Mouse (Mus musculus) layer of hippocampus, postnatal 14 days (tissue): ENCODE measurements around the gene Mindy4. TPM values are rescaled to one million over a fixed set of nuclear protein-coding genes. Genes with fewer than 3 reads are reported as not detected.

Experiments
- DNase-seq, 2 experiments: peaks; one replicate each; pipeline ENCODE4 v3.0.0; 2021 to 2022; ENCODE audit warnings: low spot score in 2 of 2, mixed read lengths in 1 of 2
- microRNA-seq, 2 experiments: library from miRNA; unstranded; fragments of <30 nt; microRNA quantifications; one replicate each; pipeline ENCODE4 v1.2.0; 2021
- total RNA-seq, 2 experiments: library from RNA; stranded (reverse); gene quantifications; 2 replicates each; pipeline ENCODE4 v1.2.3; 2021

Gene Mindy4
- total RNA-seq, 2 experiments from 2014 or later: 10.0 to 11.9 TPM

GRCm38 (mm10) chr6:55358731-55359143 is 155.6 kb downstream of the Mindy4 start:
- DNase-seq: no peak

- no peak for DNase-seq
Measured at GRCm38 (mm10) chr6:55362663-55363062, 159.5 kb downstream of the Mindy4 start.

- DNase-seq: no peak
Measured at GRCm38 (mm10) chr6:55367126-55367525, 163.9 kb downstream of the Mindy4 start.

Small RNAs within 50 kb of the gene (microRNA-seq; reads per million reads assigned to microRNA genes)
- gene Gm25458: 0 reads per million in 2 experiments

Other genes with a start within 250 kb of the Mindy4 start
- gene Nod1, start 230.8 kb upstream of the Mindy4 start, total RNA-seq: 1 to 10 TPM; 4.3 to 5.6 TPM
- gene Ggct, start 210.4 kb upstream of the Mindy4 start, total RNA-seq: 10 to 100 TPM; 33.3 to 42.4 TPM
- gene Gars, start 165.4 kb upstream of the Mindy4 start, total RNA-seq: 100 to 1,000 TPM; 148 to 151 TPM
- 1 to 10 TPM; 3.5 to 4.1 TPM for gene Crhr2, start 70.4 kb upstream of the Mindy4 start, total RNA-seq
- under 1 TPM in 1 of 2 experiments, not detected in 1; 0.83 TPM for gene Inmt, start 28.3 kb upstream of the Mindy4 start, total RNA-seq
- 10 to 100 TPM in 1 of 2 experiments, 1 to 10 TPM in 1; 1.5 to 16.2 TPM for gene Aqp1, start 133.0 kb downstream of the Mindy4 start, total RNA-seq
- not detected for gene Ghrhr, start 172.9 kb downstream of the Mindy4 start, total RNA-seq
- 100 to 1,000 TPM; 134 TPM for gene Adcyap1r1, start 248.6 kb downstream of the Mindy4 start, total RNA-seq